Mouse (Mus musculus) ES-E14 (cell line): ENCODE data around the gene Slc6a21.

Source experiments
- CHD2 ChIP-seq: IDR thresholded peaks from 2 replicates; pipeline ENCODE4 v1.6.1; 2014; ENCODE audit warnings: mild to moderate bottlenecking, low read depth, low read length, inconsistent platforms
- HCFC1 ChIP-seq: IDR thresholded peaks from 2 replicates; pipeline ENCODE4 v1.6.1; 2012; ENCODE audit warnings: low read length, inconsistent platforms, borderline replicate concordance; ENCODE audit not compliant: insufficient read depth
- MAFK ChIP-seq: IDR thresholded peaks from 2 replicates; pipeline ENCODE4 v1.6.1; 2014; ENCODE audit warnings: mild to moderate bottlenecking, low read depth, low read length, inconsistent platforms; ENCODE audit not compliant: insufficient read depth
- ZC3H11A ChIP-seq: IDR thresholded peaks from 2 replicates; pipeline ENCODE4 v1.6.1; 2012; ENCODE audit warnings: low read depth, mild to moderate bottlenecking, inconsistent platforms, low read length, borderline replicate concordance
- ZNF384 ChIP-seq: IDR thresholded peaks from 2 replicates; pipeline ENCODE4 v1.6.1; 2012; ENCODE audit warnings: low read depth, low read length, inconsistent platforms

- no peak for TF ChIP-seq ZC3H11A
- TF ChIP-seq HCFC1, result no peak
- no peak for TF ChIP-seq CHD2
- TF ChIP-seq ZNF384, result no peak
- no peak for TF ChIP-seq MAFK
Observed at GRCm38 (mm10) chr7:45331502-45331901, 54.2 kb downstream of the Slc6a21 start.
